Comparison of ENCODE assay signal across 8 mouse cellular contexts in genomic region chr8:70647343-70648163, GRCm38 (mm10). TPM values are rescaled to one million over a fixed set of nuclear protein-coding genes. Genes with fewer than 3 reads are reported as not detected.
DNase-seq lines count a peak whose midpoint lies in the region; ATAC-seq and TF ChIP-seq lines count a peak whose summit lies in the region.

No protein-coding gene starts in this region.

- ATAC-seq in hindbrain, embryonic 14.5 days (ENCODE audit: low FRiP score): no peak
- no peak for ATAC-seq in liver, embryonic 11.5 days (replicated peaks; ENCODE audit: low FRiP score)
- ATAC-seq in erythroid progenitor cell, adult 5-6 weeks (replicated peaks; ENCODE audit: low FRiP score, poor library complexity, severe bottlenecking): no peak

- TF ChIP-seq CTCF in CH12.LX (conservative IDR thresholded peaks at IDR 0.05 in 1 of 2, IDR thresholded peaks at IDR 0.05 in 1 of 2; ENCODE audit: low read depth in 2 of 2, low read length in 2 of 2): no peak
- no peak for TF ChIP-seq CTCF in lung, adult 2 months (IDR thresholded peaks at IDR 0.05; ENCODE audit: insufficient read depth, low read length)

- TF ChIP-seq POLR2A in CH12.LX (IDR thresholded peaks at IDR 0.05; ENCODE audit: low read depth, low read length): no peak
- TF ChIP-seq POLR2A in lung, adult 2 months (IDR thresholded peaks at IDR 0.05; ENCODE audit: borderline replicate concordance, extremely low read depth, low read depth, low read length): no peak

- WGBS in hindbrain, embryonic 14.5 days: 42% methylated on average over 8 of the region's 8 CpGs
- 60% methylated on average over 8 of the region's 8 CpGs for WGBS in liver, embryonic 11.5 days
- WGBS in lung, adult 2 months: 71% methylated on average over 8 of the region's 8 CpGs

- H3K36me3 ChIP-seq in CH12.LX (replicated peaks in 1 of 2; ENCODE audit: control insufficient read depth in 1 of 2, insufficient read depth in 1 of 2, low read length in 1 of 2): peaks cover 26 to 51% of the 10 kb centered on the region in 2 experiments
- H3K36me3 ChIP-seq in hindbrain, embryonic 14.5 days (replicated peaks; ENCODE audit: control insufficient read depth, insufficient read depth): peaks cover 22% of the 10 kb centered on the region
- peaks cover 15% of the 10 kb centered on the region for H3K36me3 ChIP-seq in liver, embryonic 11.5 days (ENCODE audit: control insufficient read depth, insufficient read depth, low read length)

- H3K9me3 ChIP-seq in CH12.LX (replicated peaks; ENCODE audit: low read length): no peaks in the 10 kb centered on the region
- no peaks in the 10 kb centered on the region for H3K9me3 ChIP-seq in hindbrain, embryonic 14.5 days (ENCODE audit: control insufficient read depth, low read length)
- no peaks in the 10 kb centered on the region for H3K9me3 ChIP-seq in liver, embryonic 11.5 days (ENCODE audit: control insufficient read depth, low read length)

- H3K27ac ChIP-seq in CH12.LX (ENCODE audit: insufficient read depth, low read depth): peak overlapping the region; percentile 24; the same call in 1 of the 2 replicates
- peak overlapping the region; percentile 23; the same call in 1 of the 2 replicates for H3K27ac ChIP-seq in hindbrain, embryonic 14.5 days
- H3K27ac ChIP-seq in liver, embryonic 11.5 days (ENCODE audit: low read depth, low read length): peak overlapping the region; percentile 55; the same call in 1 of the 2 replicates

- no peak for TF ChIP-seq EP300 in CH12.LX (IDR thresholded peaks at IDR 0.05; ENCODE audit: low read length)

- H3K4me1 ChIP-seq in CH12.LX (ENCODE audit: control insufficient read depth in 1 of 2, insufficient read depth in 2 of 2): peaks cover 39 to 65% of the 10 kb centered on the region in 2 experiments
- H3K4me1 ChIP-seq in hindbrain, embryonic 14.5 days (replicated peaks; ENCODE audit: control insufficient read depth, insufficient read depth, low read length): peaks cover 10% of the 10 kb centered on the region; the same call in 1 of the 2 replicates
- peaks cover 35% of the 10 kb centered on the region for H3K4me1 ChIP-seq in liver, embryonic 11.5 days (replicated peaks; ENCODE audit: control insufficient read depth, insufficient read depth, low read length)
- peaks cover 8% of the 10 kb centered on the region; the same call in 1 of the 2 replicates for H3K4me1 ChIP-seq in lung, adult 2 months (ENCODE audit: control insufficient read depth, insufficient read depth, low read length)

- in situ Hi-C loops in CH12.LX (cut with MboI; ENCODE audit: low pct_ligation_motif_present, low pct_unique_long_range_greater_than_20kb, low sequenced_read_pairs): loop anchor here (5.0 kb wide), 1 partner anchor 35 kb away; no protein-coding TSS in a partner anchor

- H3K27me3 ChIP-seq in CH12.LX (replicated peaks): no peaks in the 10 kb centered on the region
- no peaks in the 10 kb centered on the region for H3K27me3 ChIP-seq in hindbrain, embryonic 14.5 days (ENCODE audit: control insufficient read depth, insufficient read depth, low read length)
- H3K27me3 ChIP-seq in liver, embryonic 11.5 days (replicated peaks; ENCODE audit: control insufficient read depth, insufficient read depth, low read length): no peaks in the 10 kb centered on the region

- DNase-seq in CH12.LX (ENCODE audit: extremely low read depth): no peak
- peak; percentile 88 for DNase-seq in R1 (ENCODE audit: low read depth, low spot score)
- no peak for DNase-seq in hindbrain, embryonic 14.5 days (ENCODE audit: low spot score)
- DNase-seq in liver, embryonic 11.5 days (ENCODE audit: low spot score): no peak
- DNase-seq in cerebellum, adult 8-10 months: no peak
- DNase-seq in layer of hippocampus, adult 11-12 months (ENCODE audit: low spot score): no peak
- DNase-seq in lung, adult 2 months: no peak

- H3K79me2 ChIP-seq in CH12.LX (replicated peaks; ENCODE audit: control insufficient read depth, extremely low read depth, insufficient read depth, poor library complexity, severe bottlenecking): no peaks in the 10 kb centered on the region

- H3K9ac ChIP-seq in CH12.LX (ENCODE audit: insufficient read depth, low read depth): no peak overlapping the region
- H3K9ac ChIP-seq in hindbrain, embryonic 14.5 days: no peak overlapping the region
- H3K9ac ChIP-seq in liver, embryonic 11.5 days (ENCODE audit: low read depth, low read length): 0 out of 2 replicates have a peak overlapping the region, but pooled peaks have one; percentile 14

- no peak overlapping the region for H3K4me3 ChIP-seq in CH12.LX (replicated peaks in 1 of 3; ENCODE audit: low read depth in 2 of 3, low read length in 2 of 3, poor library complexity in 1 of 3)
- no peak overlapping the region for H3K4me3 ChIP-seq in hindbrain, embryonic 14.5 days (replicated peaks; ENCODE audit: low read length)
- no peak overlapping the region for H3K4me3 ChIP-seq in liver, embryonic 11.5 days (ENCODE audit: low read depth, low read length)
- no peak overlapping the region for H3K4me3 ChIP-seq in lung, adult 2 months (replicated peaks; ENCODE audit: extremely low read depth, low read depth, low read length)

- no peak overlapping the region for H3K4me2 ChIP-seq in CH12.LX (ENCODE audit: insufficient read depth, low read depth, poor library complexity, severe bottlenecking)
- H3K4me2 ChIP-seq in hindbrain, embryonic 14.5 days (replicated peaks): no peak overlapping the region
- H3K4me2 ChIP-seq in liver, embryonic 11.5 days: no peak overlapping the region

- dilution Hi-C loops in CH12.LX (cut with MboI; ENCODE audit: extremely low pct_ligation_motif_present, extremely low pct_unique_long_range_greater_than_20kb, low sequenced_read_pairs): no loop called here

- TF ChIP-seq RAD21 in CH12.LX (IDR thresholded peaks at IDR 0.05; ENCODE audit: low read depth, low read length): no peak

TF ChIP-seq in CH12.LX, 34 proteins besides CTCF, POLR2A, EP300 and RAD21 (continues in another document):
- TF ChIP-seq MAX (IDR thresholded peaks at IDR 0.05; ENCODE audit: low read length) (no peak), RCOR1 (conservative IDR thresholded peaks at IDR 0.05; ENCODE audit: low read depth, low read length) (no peak), SMC3 (IDR thresholded peaks at IDR 0.05; ENCODE audit: low read depth, low read length) (no peak), KAT2A (IDR thresholded peaks at IDR 0.05; ENCODE audit: insufficient replicate concordance, low read length) (no peak), MXI1 (IDR thresholded peaks at IDR 0.05; ENCODE audit: low read depth, low read length) (no peak), ZC3H11A (IDR thresholded peaks at IDR 0.05; ENCODE audit: low read depth, low read length) (no peak)

RNA-seq across cellular contexts. Expression of gene Pgpep1, which starts 12.6 kb away (rescaled TPM):
- total RNA-seq in CH12.LX (2012; rRNA removed): 15.2 and 22.9 TPM in 2 replicates
- total RNA-seq in CH12.LX (2014; rRNA removed): 10.3 and 12.3 TPM in 2 replicates
- polyA plus RNA-seq in CH12.LX (2012; ENCODE audit: insufficient read length, low read depth): 30.0 and 35.1 TPM in 2 replicates
- 74.0 and 89.3 TPM in 2 replicates for polyA plus RNA-seq in hindbrain, embryonic 14.5 days (2014; fragmentation: Nextera tagmentation; extraction: Ambion mirVana)
- 33.7 and 34.6 TPM in 2 replicates for polyA plus RNA-seq in liver, embryonic 11.5 days (2014; fragmentation: Nextera tagmentation; extraction: Ambion mirVana)
- 32.2 and 33.7 TPM in 2 replicates for polyA plus RNA-seq in lung, adult 2 months (2012; rRNA removed)
- total RNA-seq in erythroid progenitor cell, adult 5-6 weeks (2015; ENCODE audit: low replicate concordance): 0.36 and 6.3 TPM in 2 replicates
- total RNA-seq in erythroid progenitor cell, adult 5-6 weeks (2017; ENCODE audit: low replicate concordance): under 0.01 and 3.0 TPM in 2 replicates

RNA-seq across cellular contexts. Expression of gene Gdf15, which starts 15.3 kb away (rescaled TPM):
- total RNA-seq in CH12.LX (2012; rRNA removed): 0.21 TPM in 1 of 2 replicates, not detected in the other
- not detected in 2 replicates for total RNA-seq in CH12.LX (2014; rRNA removed)
- 0.16 TPM in 1 of 2 replicates, not detected in the other for polyA plus RNA-seq in CH12.LX (2012; ENCODE audit: insufficient read length, low read depth)
- polyA plus RNA-seq in hindbrain, embryonic 14.5 days (2014; fragmentation: Nextera tagmentation; extraction: Ambion mirVana): 0.14 and 0.28 TPM in 2 replicates
- 4.2 and 4.9 TPM in 2 replicates for polyA plus RNA-seq in liver, embryonic 11.5 days (2014; fragmentation: Nextera tagmentation; extraction: Ambion mirVana)
- polyA plus RNA-seq in lung, adult 2 months (2012; rRNA removed): 5.4 and 6.6 TPM in 2 replicates
- total RNA-seq in erythroid progenitor cell, adult 5-6 weeks (2015; ENCODE audit: low replicate concordance): not detected in 2 replicates
- total RNA-seq in erythroid progenitor cell, adult 5-6 weeks (2017; ENCODE audit: low replicate concordance): not detected in 2 replicates

RNA-seq across cellular contexts. Expression of gene Lsm4, which starts 25.5 kb away (rescaled TPM):
- total RNA-seq in CH12.LX (2012; rRNA removed) (135 and 168 TPM in 2 replicates), CH12.LX (2014; rRNA removed) (134 and 143 TPM in 2 replicates)
- polyA plus RNA-seq in CH12.LX (2012; ENCODE audit: insufficient read length, low read depth): 240 and 256 TPM in 2 replicates
- polyA plus RNA-seq in hindbrain, embryonic 14.5 days (2014; fragmentation: Nextera tagmentation; extraction: Ambion mirVana): 180 and 197 TPM in 2 replicates
- 342 and 357 TPM in 2 replicates for polyA plus RNA-seq in liver, embryonic 11.5 days (2014; fragmentation: Nextera tagmentation; extraction: Ambion mirVana)
- polyA plus RNA-seq in lung, adult 2 months (2012; rRNA removed): 75.2 and 76.3 TPM in 2 replicates
- 86.5 and 93.1 TPM in 2 replicates for total RNA-seq in erythroid progenitor cell, adult 5-6 weeks (2015; ENCODE audit: low replicate concordance)
- total RNA-seq in erythroid progenitor cell, adult 5-6 weeks (2017; ENCODE audit: low replicate concordance): 38.4 and 57.6 TPM in 2 replicates

RNA-seq across cellular contexts. Expression of gene Lrrc25, which starts 31.6 kb away (rescaled TPM):
- total RNA-seq in CH12.LX (2012; rRNA removed) (0.25 and 0.30 TPM in 2 replicates), CH12.LX (2014; rRNA removed) (2.4 and 2.6 TPM in 2 replicates)
- polyA plus RNA-seq in CH12.LX (2012; ENCODE audit: insufficient read length, low read depth): 4.0 and 5.9 TPM in 2 replicates
- polyA plus RNA-seq in hindbrain, embryonic 14.5 days (2014; fragmentation: Nextera tagmentation; extraction: Ambion mirVana): 0.98 and 1.6 TPM in 2 replicates
- polyA plus RNA-seq in liver, embryonic 11.5 days (2014; fragmentation: Nextera tagmentation; extraction: Ambion mirVana): 4.5 and 5.3 TPM in 2 replicates
- polyA plus RNA-seq in lung, adult 2 months (2012; rRNA removed): 10.4 and 10.5 TPM in 2 replicates
- total RNA-seq in erythroid progenitor cell, adult 5-6 weeks (2015; ENCODE audit: low replicate concordance): 2.5 and 11.7 TPM in 2 replicates
- 2.3 and 3.5 TPM in 2 replicates for total RNA-seq in erythroid progenitor cell, adult 5-6 weeks (2017; ENCODE audit: low replicate concordance)

RNA-seq across cellular contexts. Expression of gene Ssbp4, which starts 38.9 kb away (rescaled TPM):
- total RNA-seq in CH12.LX (2012; rRNA removed) (77.3 and 84.9 TPM in 2 replicates), CH12.LX (2014; rRNA removed) (31.0 and 41.3 TPM in 2 replicates)
- 114 and 128 TPM in 2 replicates for polyA plus RNA-seq in CH12.LX (2012; ENCODE audit: insufficient read length, low read depth)
- polyA plus RNA-seq in hindbrain, embryonic 14.5 days (2014; fragmentation: Nextera tagmentation; extraction: Ambion mirVana): 165 and 173 TPM in 2 replicates
- polyA plus RNA-seq in liver, embryonic 11.5 days (2014; fragmentation: Nextera tagmentation; extraction: Ambion mirVana): 144 and 173 TPM in 2 replicates
- polyA plus RNA-seq in lung, adult 2 months (2012; rRNA removed): 228 and 351 TPM in 2 replicates
- total RNA-seq in erythroid progenitor cell, adult 5-6 weeks (2015; ENCODE audit: low replicate concordance): 9.0 and 13.0 TPM in 2 replicates
- 18.1 and 30.6 TPM in 2 replicates for total RNA-seq in erythroid progenitor cell, adult 5-6 weeks (2017; ENCODE audit: low replicate concordance)
